Mouse (Mus musculus): Measurements from ENCODE around the gene Gtsf1l. TPM values are rescaled to one million over a fixed set of nuclear protein-coding genes. Genes with fewer than 3 reads are reported as not detected.

Gene Gtsf1l
- polyA plus RNA-seq, 1 experiment from 2014 or later, result not detected

Small RNAs within 50 kb of the gene (microRNA-seq; reads per million reads assigned to microRNA genes)
- gene Gm22174 (not detected), gene Mir7003 (not detected)

Other genes starting within 250 kb of the Gtsf1l start
- 167 and 187 TPM in 2 replicates for gene Srsf6, start 156.3 kb downstream of the Gtsf1l start, polyA plus RNA-seq (2015; fragmentation: Nextera tagmentation; extraction: Ambion mirVana)
- 0.96 and 1.1 TPM in 2 replicates for gene L3mbtl1, start 144.4 kb downstream of the Gtsf1l start, polyA plus RNA-seq (2015; fragmentation: Nextera tagmentation; extraction: Ambion mirVana)
- gene Sgk2, start 100.5 kb downstream of the Gtsf1l start, polyA plus RNA-seq (2015; fragmentation: Nextera tagmentation; extraction: Ambion mirVana), result not detected in 2 replicates
- gene Ift52, start 70.5 kb downstream of the Gtsf1l start, polyA plus RNA-seq (2015; fragmentation: Nextera tagmentation; extraction: Ambion mirVana), result 41.3 and 43.2 TPM in 2 replicates
- 4.2 and 4.9 TPM in 2 replicates for gene Mybl2, start 33.2 kb downstream of the Gtsf1l start, polyA plus RNA-seq (2015; fragmentation: Nextera tagmentation; extraction: Ambion mirVana)
- gene Tox2, start 115.3 kb upstream of the Gtsf1l start, polyA plus RNA-seq (2015; fragmentation: Nextera tagmentation; extraction: Ambion mirVana), result 22.0 and 22.7 TPM in 2 replicates